Mouse (Mus musculus) neural tube, embryonic 15.5 days (tissue): ENCODE measurements at regions not wholly inside any gene's neighbourhood (a gene's known extent, or its start where the extent isn't known, plus 50 kb on each side); places are given as distances from the start of the nearest gene placed in this dataset.
A peak's percentile ranks its signal among the peaks of the same experiment; 100 is the strongest.

ENCODE experiments used
- ATAC-seq: fragments of 200-750 bp; cut with Nextera tagmentation; 2 replicates; pipeline ENCODE4 v1.8.0; 2017; ENCODE audit warnings: mild to moderate bottlenecking, moderate TSS enrichment, moderate library complexity; ENCODE audit not compliant: low FRiP score
- H3K27ac ChIP-seq: fragments of 300-500 bp; sonication (generic); replicated peaks from 2 replicates; pipeline ENCODE4 v1.5.1; 2015; ENCODE audit warnings: mild to moderate bottlenecking, inconsistent platforms
- H3K27me3 ChIP-seq: fragments of 300-500 bp; sonication (generic); replicated peaks from 2 replicates; pipeline ENCODE4 v1.6.1; 2015; ENCODE audit warnings: inconsistent platforms
- H3K36me3 ChIP-seq: fragments of 300-500 bp; sonication (generic); 2 replicates; pipeline ENCODE4 v1.6.1; 2015; ENCODE audit warnings: inconsistent platforms
- H3K4me1 ChIP-seq: fragments of 300-500 bp; sonication (generic); 2 replicates; pipeline ENCODE4 v1.6.1; 2015; ENCODE audit warnings: inconsistent platforms
- H3K4me2 ChIP-seq: fragments of 300-500 bp; sonication (generic); 2 replicates; pipeline ENCODE4 v1.6.1; 2015; ENCODE audit warnings: inconsistent platforms, mild to moderate bottlenecking, moderate library complexity
- H3K4me3 ChIP-seq: fragments of 300-500 bp; sonication (generic); replicated peaks from 2 replicates; pipeline ENCODE4 v1.5.1; 2015; ENCODE audit warnings: mild to moderate bottlenecking, inconsistent platforms
- H3K9ac ChIP-seq: fragments of 300-500 bp; sonication (generic); replicated peaks from 2 replicates; pipeline ENCODE4 v1.6.1; 2015; ENCODE audit warnings: mild to moderate bottlenecking, inconsistent platforms
- H3K9me3 ChIP-seq: fragments of 300-500 bp; sonication (generic); replicated peaks from 2 replicates; pipeline ENCODE4 v1.6.1; 2016; ENCODE audit warnings: inconsistent platforms
- WGBS: fragments of 180-500 bp; shearing (Covaris S2); methylation state at CpG from one replicate; pipeline ENCODE4 v1.1.7; 2015; ENCODE audit warnings: mixed read lengths; 5-methylcytosine and 5-hydroxymethylcytosine counted together

- Histone ChIP-seq H3K36me3 (no peaks in the 10 kb centered on the region), H3K27me3 (no peaks in the 10 kb centered on the region), H3K4me1 (peaks cover 3% of the 10 kb centered on the region; the same call in 1 of the 2 replicates), H3K9me3 (no peaks in the 10 kb centered on the region), H3K27ac (no peak overlapping the region), H3K4me3 (no peak overlapping the region), H3K4me2 (no peak overlapping the region), H3K9ac (no peak overlapping the region)
- ATAC-seq: no peak
- 87% methylated on average over 4 of the region's 4 CpGs for WGBS
Measured at GRCm38 (mm10) chr17:88116321-88116720, 51.2 kb upstream of the Fbxo11 start.

GRCm38 (mm10) chr17:88118714-88119113 lies 53.6 kb upstream of the Fbxo11 start:
- no peak overlapping the region for H3K4me2 ChIP-seq
- no peak overlapping the region for H3K4me3 ChIP-seq
- no peak for ATAC-seq
- no peaks in the 10 kb centered on the region for H3K9me3 ChIP-seq
- no peak overlapping the region for H3K27ac ChIP-seq
- H3K36me3 ChIP-seq: no peaks in the 10 kb centered on the region
- H3K9ac ChIP-seq: no peak overlapping the region
- no peaks in the 10 kb centered on the region for H3K27me3 ChIP-seq
- WGBS: 88% methylated on average over 4 of the region's 4 CpGs
- H3K4me1 ChIP-seq: peaks cover 3% of the 10 kb centered on the region; the same call in 1 of the 2 replicates

- Histone ChIP-seq H3K9me3 (no peaks in the 10 kb centered on the region), H3K4me3 (no peak overlapping the region), H3K4me1 (no peaks in the 10 kb centered on the region), H3K27ac (no peak overlapping the region), H3K9ac (no peak overlapping the region), H3K27me3 (no peaks in the 10 kb centered on the region), H3K36me3 (no peaks in the 10 kb centered on the region), H3K4me2 (no peak overlapping the region)
- WGBS: 85% methylated on average over 3 of the region's 3 CpGs
- ATAC-seq: no peak
Measured at GRCm38 (mm10) chr17:88123711-88124110, 58.6 kb upstream of the Fbxo11 start.

GRCm38 (mm10) chr17:88127126-88127525 lies 62.0 kb upstream of the Fbxo11 start:
- Histone ChIP-seq H3K4me2 (no peak overlapping the region), H3K27me3 (no peaks in the 10 kb centered on the region), H3K36me3 (no peaks in the 10 kb centered on the region), H3K4me3 (no peak overlapping the region), H3K9me3 (no peaks in the 10 kb centered on the region), H3K9ac (no peak overlapping the region), H3K27ac (no peak overlapping the region), H3K4me1 (no peaks in the 10 kb centered on the region)
- no peak for ATAC-seq
- WGBS: 89% methylated on average over 2 of the region's 2 CpGs

GRCm38 (mm10) chr17:88131297-88131696 lies 66.2 kb upstream of the Fbxo11 start:
- Histone ChIP-seq H3K27ac (no peak overlapping the region), H3K27me3 (no peaks in the 10 kb centered on the region), H3K9ac (no peak overlapping the region), H3K9me3 (no peaks in the 10 kb centered on the region), H3K4me2 (no peak overlapping the region), H3K4me3 (no peak overlapping the region), H3K4me1 (no peaks in the 10 kb centered on the region), H3K36me3 (no peaks in the 10 kb centered on the region)
- WGBS: 75% methylated on average over 4 of the region's 4 CpGs
- ATAC-seq: no peak

- H3K4me1 ChIP-seq: no peaks in the 10 kb centered on the region
- no peak overlapping the region for H3K9ac ChIP-seq
- no peaks in the 10 kb centered on the region for H3K27me3 ChIP-seq
- no peak for ATAC-seq
- no peak overlapping the region for H3K27ac ChIP-seq
- H3K4me3 ChIP-seq: no peak overlapping the region
- H3K4me2 ChIP-seq: no peak overlapping the region
- H3K36me3 ChIP-seq: no peaks in the 10 kb centered on the region
- 92% methylated on average over 5 of the region's 5 CpGs for WGBS
- H3K9me3 ChIP-seq: no peaks in the 10 kb centered on the region
Measured at GRCm38 (mm10) chr17:88131980-88132379, 66.9 kb upstream of the Fbxo11 start.

GRCm38 (mm10) chr17:88132601-88133346 lies 67.7 kb upstream of the Fbxo11 start:
- H3K27ac ChIP-seq: no peak overlapping the region
- H3K9me3 ChIP-seq: no peaks in the 10 kb centered on the region
- H3K4me2 ChIP-seq: no peak overlapping the region
- H3K36me3 ChIP-seq: no peaks in the 10 kb centered on the region
- no peaks in the 10 kb centered on the region for H3K27me3 ChIP-seq
- 74% methylated on average over 23 of the region's 23 CpGs for WGBS
- no peak overlapping the region for H3K4me3 ChIP-seq
- H3K4me1 ChIP-seq: no peaks in the 10 kb centered on the region
- ATAC-seq: no peak
- no peak overlapping the region for H3K9ac ChIP-seq

- Histone ChIP-seq H3K27me3 (no peaks in the 10 kb centered on the region), H3K4me2 (no peak overlapping the region), H3K9ac (no peak overlapping the region), H3K4me3 (no peak overlapping the region), H3K27ac (no peak overlapping the region), H3K4me1 (no peaks in the 10 kb centered on the region), H3K36me3 (no peaks in the 10 kb centered on the region), H3K9me3 (no peaks in the 10 kb centered on the region)
- ATAC-seq: no peak
- WGBS: 91% methylated on average over 2 of the region's 2 CpGs
Measured at GRCm38 (mm10) chr17:88134546-88134945, 69.5 kb upstream of the Fbxo11 start.

GRCm38 (mm10) chr17:88141538-88141937 lies 76.4 kb upstream of the Fbxo11 start:
- Histone ChIP-seq H3K4me3 (no peak overlapping the region), H3K27ac (no peak overlapping the region), H3K36me3 (no peaks in the 10 kb centered on the region), H3K27me3 (no peaks in the 10 kb centered on the region), H3K9me3 (no peaks in the 10 kb centered on the region), H3K4me1 (peaks cover 4% of the 10 kb centered on the region; the same call in 1 of the 2 replicates), H3K4me2 (0 out of 2 replicates have a peak overlapping the region, but pooled peaks have one; percentile 17), H3K9ac (no peak overlapping the region)
- WGBS: 39% methylated on average over 12 of the region's 12 CpGs
- no peak for ATAC-seq

GRCm38 (mm10) chr17:88142003-88142402 lies 76.9 kb upstream of the Fbxo11 start:
- Histone ChIP-seq H3K4me3 (no peak overlapping the region), H3K36me3 (no peaks in the 10 kb centered on the region), H3K9ac (no peak overlapping the region), H3K4me2 (0 out of 2 replicates have a peak overlapping the region, but pooled peaks have one; percentile 17), H3K9me3 (no peaks in the 10 kb centered on the region), H3K27ac (no peak overlapping the region), H3K27me3 (no peaks in the 10 kb centered on the region), H3K4me1 (peaks cover 4% of the 10 kb centered on the region; the same call in 1 of the 2 replicates)
- WGBS: 57% methylated on average over 8 of the region's 8 CpGs
- ATAC-seq: no peak

GRCm38 (mm10) chr17:88142809-88143208 lies 77.7 kb upstream of the Fbxo11 start:
- H3K4me1 ChIP-seq: peaks cover 4% of the 10 kb centered on the region; the same call in 1 of the 2 replicates
- no peaks in the 10 kb centered on the region for H3K36me3 ChIP-seq
- no peak overlapping the region for H3K9ac ChIP-seq
- H3K27me3 ChIP-seq: no peaks in the 10 kb centered on the region
- H3K4me3 ChIP-seq: no peak overlapping the region
- no peak for ATAC-seq
- no peak overlapping the region for H3K27ac ChIP-seq
- H3K4me2 ChIP-seq: no peak overlapping the region
- WGBS: 83% methylated on average over 3 of the region's 3 CpGs
- H3K9me3 ChIP-seq: no peaks in the 10 kb centered on the region

- no peak overlapping the region for H3K4me3 ChIP-seq
- H3K36me3 ChIP-seq: no peaks in the 10 kb centered on the region
- no peaks in the 10 kb centered on the region for H3K27me3 ChIP-seq
- no peak overlapping the region for H3K4me2 ChIP-seq
- H3K27ac ChIP-seq: no peak overlapping the region
- peaks cover 4% of the 10 kb centered on the region; the same call in 1 of the 2 replicates for H3K4me1 ChIP-seq
- ATAC-seq: no peak
- H3K9me3 ChIP-seq: no peaks in the 10 kb centered on the region
- H3K9ac ChIP-seq: no peak overlapping the region
- 92% methylated on average over 3 of the region's 3 CpGs for WGBS
Measured at GRCm38 (mm10) chr17:88143378-88143943, 78.4 kb upstream of the Fbxo11 start.
